9 mouse cellular contexts compared by ENCODE assay signal in genomic region chr10:111422057-111422456, GRCm38 (mm10). TPM values are rescaled to one million over a fixed set of nuclear protein-coding genes. Genes with fewer than 3 reads are reported as not detected.
DNase-seq lines count a peak whose midpoint lies in the region; ATAC-seq and TF ChIP-seq lines count a peak whose summit lies in the region.
"Had no signal": no experiment of that assay in that cellular context is flagged by ENCODE, and none has a peak within 500 bp of the region (broad histone marks: within the 10 kb centered on the region; RNA-seq: fewer than 3 reads in every experiment).

No protein-coding gene starts in this region.

- no peak overlapping the region for H3K9ac ChIP-seq in lung, embryonic 14.5 days

- DNase-seq in lung, embryonic 14.5 days = peak; percentile 32
- DNase-seq in lung, adult 2 months = no peak
- peak; percentile 59 for DNase-seq in hindbrain, embryonic 10.5 days (ENCODE audit: low spot score)
- DNase-seq in thymus, postnatal 36 days = peak; percentile 23 to 37
- no peak for DNase-seq in cerebellum, postnatal 4 days (ENCODE audit: low spot score in 2 of 2)
- DNase-seq in gastrocnemius, postnatal 10 days = no peak
- DNase-seq in lung, postnatal 14 days = no peak

- H3K4me1 ChIP-seq in lung, embryonic 14.5 days (ENCODE audit: insufficient read depth) = peaks cover 14% of the 10 kb centered on the region
- peaks cover 3% of the 10 kb centered on the region; the same call in 1 of the 2 replicates for H3K4me1 ChIP-seq in lung, adult 2 months (ENCODE audit: control insufficient read depth, insufficient read depth, low read length)
- H3K4me1 ChIP-seq in hindbrain, embryonic 10.5 days (replicated peaks) = peaks cover 34% of the 10 kb centered on the region

- H3K36me3 ChIP-seq in lung, embryonic 14.5 days (ENCODE audit: insufficient read depth) = no peaks in the 10 kb centered on the region
- no peaks in the 10 kb centered on the region for H3K36me3 ChIP-seq in hindbrain, embryonic 10.5 days

- TF ChIP-seq POLR2A in lung, adult 2 months (IDR thresholded peaks at IDR 0.05; ENCODE audit: borderline replicate concordance, extremely low read depth, low read depth, low read length) = no peak

- peak overlapping the region; percentile 58; the same call in 1 of the 2 replicates for H3K27ac ChIP-seq in lung, embryonic 14.5 days (ENCODE audit: low read depth)
- peak overlapping the region; percentile 79 for H3K27ac ChIP-seq in hindbrain, embryonic 10.5 days
- H3K27ac ChIP-seq: kidney, postnatal 0 days had no signal

- H3K27me3 ChIP-seq in lung, embryonic 14.5 days (ENCODE audit: insufficient read depth, low read length) = no peaks in the 10 kb centered on the region
- H3K27me3 ChIP-seq in hindbrain, embryonic 10.5 days (ENCODE audit: insufficient read depth, poor library complexity, severe bottlenecking) = peaks cover 10% of the 10 kb centered on the region; the same call in 1 of the 2 replicates

- ATAC-seq in lung, embryonic 14.5 days (ENCODE audit: insufficient read depth) = peak; percentile 29; the same call in 1 of the 2 replicates
- ATAC-seq in megakaryocyte progenitor cell, adult 5-6 weeks (replicated peaks; ENCODE audit: poor library complexity) = peak; percentile 42

- peak overlapping the region; percentile 53 for H3K4me2 ChIP-seq in lung, embryonic 14.5 days

- H3K9me3 ChIP-seq in lung, embryonic 14.5 days (ENCODE audit: low read depth, low read length) = no peaks in the 10 kb centered on the region
- H3K9me3 ChIP-seq in hindbrain, embryonic 10.5 days = no peaks in the 10 kb centered on the region

- no peak overlapping the region for H3K4me3 ChIP-seq in lung, embryonic 14.5 days (ENCODE audit: low read depth, low read length)
- H3K4me3 ChIP-seq in lung, adult 2 months (replicated peaks; ENCODE audit: extremely low read depth, low read depth, low read length) = no peak overlapping the region
- H3K4me3 ChIP-seq in hindbrain, embryonic 10.5 days = peak overlapping the region; percentile 26

- TF ChIP-seq CTCF in lung, embryonic 14.5 days (IDR thresholded peaks at IDR 0.05; ENCODE audit: low read depth) = no peak
- TF ChIP-seq CTCF in lung, adult 2 months (IDR thresholded peaks at IDR 0.05; ENCODE audit: insufficient read depth, low read length) = no peak

- WGBS in lung, embryonic 14.5 days = 17% methylated on average over 6 of the region's 6 CpGs
- WGBS in lung, adult 2 months = 33% methylated on average over 6 of the region's 6 CpGs
- WGBS in hindbrain, embryonic 10.5 days = 6% methylated on average over 6 of the region's 6 CpGs

RNA-seq across cellular contexts. Expression of gene Nap1l1, which starts 51.0 kb away (rescaled TPM):
- 301 and 316 TPM in 2 replicates for polyA plus RNA-seq in lung, embryonic 14.5 days (2014; fragmentation: Nextera tagmentation; extraction: Ambion mirVana)
- 10.8 and 20.7 TPM in 2 replicates for polyA plus RNA-seq in lung, adult 2 months (2012; rRNA removed)
- 256 and 361 TPM in 2 replicates for polyA plus RNA-seq in hindbrain, embryonic 10.5 days (2016; fragmentation: Nextera tagmentation; extraction: Ambion mirVana)
- 651 and 679 TPM in 2 replicates for total RNA-seq in megakaryocyte progenitor cell, adult 5-6 weeks (2015)
- 565 and 710 TPM in 2 replicates for total RNA-seq in megakaryocyte progenitor cell, adult 5-6 weeks (2017)
- total RNA-seq in gastrocnemius, postnatal 10 days (2021) = 10 to 100 TPM; 63.3 to 82.9 TPM

Comparison
In these comparisons a context has a peak if more than half of its experiments do, and no peak if none do; other contexts are left out.
1. DNase-seq: peak in lung, embryonic 14.5 days (single experiment), hindbrain, embryonic 10.5 days (single experiment) and thymus, postnatal 36 days (2 of 2); none in lung, adult 2 months (single experiment), cerebellum, postnatal 4 days (0 of 2), gastrocnemius, postnatal 10 days (single experiment) and lung, postnatal 14 days (single experiment).
2. RNA of gene Nap1l1, which starts 51.0 kb away (polyA plus RNA-seq): 301 to 316 TPM in lung, embryonic 14.5 days and 256 to 361 TPM in hindbrain, embryonic 10.5 days; 10.8 to 20.7 TPM in lung, adult 2 months; every median in the first group is over 10 times any median in the second.